Mouse (Mus musculus) liver, adult 2 months (tissue): ENCODE results near the gene Srgap3. TPM values are rescaled to one million over a fixed set of nuclear protein-coding genes. Genes with fewer than 3 reads are reported as not detected.

Experiments
- DNase-seq: peaks from one replicate; pipeline ENCODE4 v3.0.0-alpha.2; 2011; ENCODE audit warnings: low read depth, low spot score; ENCODE audit errors: extremely low read depth
- H3K27ac ChIP-seq: fragments of 200-500 bp; replicated peaks from 2 replicates; pipeline ENCODE4 v1.5.1; 2012; ENCODE audit warnings: low read depth, mild to moderate bottlenecking, control low read depth, inconsistent platforms, low read length; ENCODE audit not compliant: insufficient read depth
- H3K27me3 ChIP-seq: fragments of 200-500 bp; 2 replicates; pipeline ENCODE4 v1.6.1; 2012; ENCODE audit warnings: mild to moderate bottlenecking, moderate library complexity, low read length, inconsistent platforms; ENCODE audit not compliant: control insufficient read depth, insufficient read depth
- H3K36me3 ChIP-seq: fragments of 200-500 bp; 2 replicates; pipeline ENCODE4 v1.6.1; 2012; ENCODE audit warnings: low read length, inconsistent platforms; ENCODE audit not compliant: control insufficient read depth, insufficient read depth
- H3K4me1 ChIP-seq: fragments of 200-500 bp; 2 replicates; pipeline ENCODE4 v1.6.1; 2011; ENCODE audit warnings: low read length; ENCODE audit not compliant: control insufficient read depth, insufficient read depth
- H3K4me3 ChIP-seq: fragments of 200-500 bp; 2 replicates; pipeline ENCODE4 v1.5.1; 2011; ENCODE audit warnings: low read depth, mild to moderate bottlenecking, control low read depth, low read length, moderate library complexity; ENCODE audit not compliant: insufficient read depth
- H3K79me2 ChIP-seq: fragments of 200-500 bp; 2 replicates; pipeline ENCODE4 v1.6.1; 2012; ENCODE audit warnings: inconsistent platforms, mild to moderate bottlenecking, low read length, moderate library complexity; ENCODE audit not compliant: control insufficient read depth, insufficient read depth
- H3K9ac ChIP-seq: fragments of 200-500 bp; 2 replicates; pipeline ENCODE4 v1.6.1; 2012; ENCODE audit warnings: low read depth, mild to moderate bottlenecking, control low read depth, inconsistent platforms, low read length
- CTCF ChIP-seq: fragments of 200-500 bp; IDR thresholded peaks from 2 replicates; pipeline ENCODE4 v1.5.1; 2011; ENCODE audit warnings: low read depth, low read length, control low read depth
- POLR2A ChIP-seq: fragments of 200-500 bp; IDR thresholded peaks from 2 replicates; pipeline ENCODE4 v1.6.1; 2011; ENCODE audit warnings: low read length, control low read depth; ENCODE audit not compliant: insufficient read depth; ENCODE audit errors: extremely low read depth
- WGBS: fragments of 180-500 bp; shearing (Covaris S2); methylation state at CpG from one replicate; pipeline ENCODE4 v1.1.7; 2018; 5-methylcytosine and 5-hydroxymethylcytosine counted together
- polyA plus RNA-seq: library from polyadenylated mRNA; depleted of rRNA; stranded (reverse); fragments of >200 nt; gene quantifications from 2 replicates; pipeline ENCODE4 v1.2.3, GENCODE M21; 2012
- total RNA-seq: library from RNA; depleted of rRNA; stranded (reverse); fragments of >200 nt; gene quantifications from 2 replicates; pipeline ENCODE4 v1.2.3, GENCODE M21; 2014

Gene Srgap3
- total and polyA plus RNA-seq, 2 experiments, result 0.69 to 0.83 TPM

DNA sequence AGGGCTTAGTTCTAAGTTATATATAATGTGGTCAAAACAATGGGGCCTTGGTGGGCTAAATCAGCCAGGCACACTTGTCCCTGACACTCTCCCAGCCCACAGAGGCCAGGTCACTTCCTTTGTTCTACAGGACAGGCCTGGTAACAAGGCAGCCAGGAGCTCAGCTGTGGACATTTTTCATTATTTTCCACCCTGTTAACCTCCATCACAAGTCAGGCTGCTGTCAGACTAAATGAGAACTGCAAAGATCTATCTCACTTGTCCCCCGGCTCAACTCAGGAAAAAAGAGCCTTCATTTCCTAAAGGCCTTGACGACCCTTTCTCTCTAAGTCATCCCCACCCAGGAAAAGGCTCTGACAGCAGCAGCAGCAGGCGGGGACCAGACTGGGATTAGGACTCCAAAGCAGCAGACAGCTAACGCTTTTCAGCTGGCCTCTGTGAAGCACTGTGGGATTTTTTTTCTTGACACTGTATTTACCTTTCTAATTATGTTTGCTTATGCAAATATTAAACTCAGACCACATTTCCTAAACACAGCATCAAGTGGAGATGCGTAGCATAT, 132.5 kb downstream of the Srgap3 start:
- Histone ChIP-seq H3K9ac (no peak overlapping the region), H3K27me3 (no peaks in the 10 kb centered on the region), H3K4me3 (no peak overlapping the region), H3K4me1 (no peaks in the 10 kb centered on the region), H3K79me2 (no peaks in the 10 kb centered on the region), H3K36me3 (no peaks in the 10 kb centered on the region), H3K27ac (no peak overlapping the region)
- no peak for TF ChIP-seq CTCF
- no peak for TF ChIP-seq POLR2A
- WGBS, result 65% methylated on average over 5 of the region's 5 CpGs
- no peak for DNase-seq

DNA sequence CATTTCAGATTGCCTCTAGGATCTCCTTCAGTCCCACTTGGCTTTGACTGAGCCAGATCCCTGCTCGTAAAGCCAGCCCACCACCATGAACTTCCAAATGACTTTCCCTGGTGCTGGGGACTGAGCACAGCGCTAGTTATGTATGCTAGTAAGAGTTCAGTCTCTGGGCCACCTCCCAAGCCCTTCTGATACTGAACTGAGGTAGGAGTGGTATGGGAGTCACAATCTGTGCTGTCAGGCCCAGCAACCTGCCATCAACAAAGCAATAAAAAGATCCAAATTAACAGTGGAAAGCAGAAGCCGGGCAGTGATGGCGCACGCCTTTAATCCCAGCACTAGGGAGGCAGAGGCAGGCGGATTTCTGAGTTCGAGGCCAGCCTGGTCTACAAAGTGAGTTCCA, 134.2 kb downstream of the Srgap3 start:
- TF ChIP-seq CTCF (no peak), POLR2A (no peak)
- Histone ChIP-seq H3K4me1 (no peaks in the 10 kb centered on the region), H3K27me3 (no peaks in the 10 kb centered on the region), H3K36me3 (no peaks in the 10 kb centered on the region), H3K79me2 (no peaks in the 10 kb centered on the region), H3K9ac (no peak overlapping the region), H3K27ac (no peak overlapping the region), H3K4me3 (no peak overlapping the region)
- 95% methylated on average over 7 of the region's 7 CpGs for WGBS
- DNase-seq, result no peak

DNA sequence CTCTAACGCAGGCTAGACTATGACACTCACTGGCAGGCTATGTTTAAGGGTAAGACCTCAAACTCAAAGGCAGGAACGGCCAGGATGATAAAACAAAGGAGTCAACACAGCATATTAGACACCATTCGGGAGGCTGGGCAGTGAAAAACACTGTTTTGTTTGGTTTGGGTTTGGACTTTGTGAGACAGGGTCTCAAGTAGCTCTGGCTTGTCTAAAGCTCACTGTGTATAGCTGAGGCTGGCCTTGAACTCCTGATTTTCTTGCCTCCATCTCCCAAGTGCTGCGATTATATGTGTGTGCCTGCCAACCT, 136.6 kb downstream of the Srgap3 start:
- no peaks in the 10 kb centered on the region for H3K4me1 ChIP-seq
- WGBS, result 66% methylated on average over 4 of the region's 4 CpGs
- no peaks in the 10 kb centered on the region for H3K27me3 ChIP-seq
- TF ChIP-seq POLR2A (no peak), CTCF (no peak)
- H3K4me3 ChIP-seq, result no peak overlapping the region
- H3K9ac ChIP-seq, result no peak overlapping the region
- H3K79me2 ChIP-seq, result no peaks in the 10 kb centered on the region
- DNase-seq, result no peak
- H3K36me3 ChIP-seq, result no peaks in the 10 kb centered on the region
- no peak overlapping the region for H3K27ac ChIP-seq

DNA sequence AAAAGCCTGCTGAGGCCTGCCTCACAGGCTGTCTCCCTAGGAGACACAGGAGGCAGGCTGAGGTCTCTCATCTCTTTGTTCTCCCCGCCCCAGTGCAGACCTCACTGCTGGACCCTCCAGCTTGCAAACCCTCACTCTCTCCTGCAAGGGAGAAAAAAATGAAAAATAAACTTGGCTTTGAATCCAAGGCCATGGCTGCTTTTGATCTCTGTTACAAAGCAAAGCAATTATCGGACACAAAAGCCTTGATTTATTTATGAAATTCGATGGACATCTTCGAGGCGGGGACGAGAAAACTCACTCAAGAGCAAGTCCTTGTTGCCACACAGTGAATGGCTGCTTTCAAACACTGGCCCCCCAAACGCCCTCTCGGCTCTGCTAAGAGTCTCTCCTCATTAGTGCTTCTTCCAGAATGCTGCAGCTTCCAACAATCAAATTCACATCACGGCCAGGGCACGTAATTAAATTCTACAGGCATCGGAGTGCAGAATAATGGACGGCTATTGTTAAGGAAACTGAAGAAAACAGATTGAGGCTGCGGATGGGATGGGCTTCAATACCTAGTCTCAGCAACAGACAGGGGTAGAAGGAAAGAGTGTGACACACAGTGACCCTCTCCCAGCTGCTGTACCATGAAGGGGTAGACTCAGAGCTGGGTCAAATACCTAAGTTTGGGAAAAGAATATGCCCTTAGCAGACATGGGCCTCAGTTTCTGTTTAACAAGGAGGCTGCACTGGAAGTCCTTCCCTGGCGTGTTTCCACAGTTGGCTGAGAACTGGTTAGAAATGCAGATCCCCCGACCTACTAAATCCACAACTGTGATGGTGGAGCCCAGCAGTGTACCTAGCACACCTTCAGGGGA, 137.2 kb downstream of the Srgap3 start:
- TF ChIP-seq CTCF, result no peak
- no peak for TF ChIP-seq POLR2A
- Histone ChIP-seq H3K9ac (no peak overlapping the region), H3K27ac (no peak overlapping the region), H3K79me2 (no peaks in the 10 kb centered on the region), H3K27me3 (no peaks in the 10 kb centered on the region), H3K4me1 (no peaks in the 10 kb centered on the region), H3K4me3 (no peak overlapping the region), H3K36me3 (no peaks in the 10 kb centered on the region)
- no peak for DNase-seq
- WGBS, result 86% methylated on average over 15 of the region's 15 CpGs

DNA sequence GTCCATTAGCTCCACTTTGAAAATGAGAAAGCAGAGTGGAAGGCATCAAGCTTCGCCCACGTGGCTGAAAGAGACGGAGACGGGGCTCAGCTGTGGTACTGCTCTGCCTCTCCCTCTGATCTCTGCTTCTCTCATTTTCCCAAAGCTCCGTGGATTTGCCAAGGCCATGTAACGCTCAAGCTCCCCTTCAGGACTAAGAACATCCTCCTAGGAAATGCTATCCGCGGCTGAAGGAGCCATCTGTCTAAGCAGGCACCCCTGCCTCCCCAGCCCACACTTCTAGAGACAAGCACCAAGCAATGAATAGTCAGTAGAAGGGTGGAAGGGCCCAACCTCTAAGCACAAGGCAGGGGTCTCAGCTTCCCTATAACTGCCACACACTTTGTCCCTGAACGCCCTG, 138.3 kb downstream of the Srgap3 start:
- Histone ChIP-seq H3K27me3 (no peaks in the 10 kb centered on the region), H3K36me3 (no peaks in the 10 kb centered on the region), H3K79me2 (no peaks in the 10 kb centered on the region), H3K4me1 (no peaks in the 10 kb centered on the region), H3K27ac (no peak overlapping the region), H3K9ac (no peak overlapping the region), H3K4me3 (no peak overlapping the region)
- TF ChIP-seq POLR2A (no peak), CTCF (no peak)
- no peak for DNase-seq
- 89% methylated on average over 9 of the region's 9 CpGs for WGBS

DNA sequence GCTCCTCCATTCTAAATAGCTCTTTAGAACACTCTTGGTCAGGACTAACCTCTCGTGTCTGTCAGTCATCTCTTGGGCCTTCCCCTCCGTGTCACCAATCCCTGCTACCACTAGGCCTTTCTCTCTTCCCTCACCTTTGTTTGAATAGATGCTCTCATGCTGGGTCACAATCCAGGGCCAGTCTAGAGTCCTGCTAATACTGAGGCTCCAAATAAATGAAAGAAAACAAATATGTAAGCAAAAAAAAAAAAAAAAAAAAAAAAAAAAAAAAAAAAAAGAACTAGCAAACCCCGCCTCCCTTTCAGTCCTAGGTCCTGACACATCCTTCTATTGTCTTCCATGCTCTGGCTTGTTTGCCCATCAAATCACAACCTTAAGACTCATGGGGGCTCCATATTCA, 145.1 kb downstream of the Srgap3 start:
- no peaks in the 10 kb centered on the region for H3K4me1 ChIP-seq
- DNase-seq, result no peak
- no peak overlapping the region for H3K9ac ChIP-seq
- WGBS, result 81% methylated on average over 3 of the region's 3 CpGs
- H3K27ac ChIP-seq, result no peak overlapping the region
- TF ChIP-seq POLR2A (no peak), CTCF (no peak)
- H3K4me3 ChIP-seq, result no peak overlapping the region
- no peaks in the 10 kb centered on the region for H3K36me3 ChIP-seq
- H3K79me2 ChIP-seq, result no peaks in the 10 kb centered on the region
- H3K27me3 ChIP-seq, result no peaks in the 10 kb centered on the region
